Mouse (Mus musculus): ENCODE results near the gene Smc1a.
A peak's percentile ranks its signal among the peaks of the same experiment; 100 is the strongest.
"Not testable (repeated sequence)": the region's sequence is repeated elsewhere in the genome, so short reads cannot be mapped to it uniquely, and the experiment has no call there.

Gene Smc1a

DNA sequence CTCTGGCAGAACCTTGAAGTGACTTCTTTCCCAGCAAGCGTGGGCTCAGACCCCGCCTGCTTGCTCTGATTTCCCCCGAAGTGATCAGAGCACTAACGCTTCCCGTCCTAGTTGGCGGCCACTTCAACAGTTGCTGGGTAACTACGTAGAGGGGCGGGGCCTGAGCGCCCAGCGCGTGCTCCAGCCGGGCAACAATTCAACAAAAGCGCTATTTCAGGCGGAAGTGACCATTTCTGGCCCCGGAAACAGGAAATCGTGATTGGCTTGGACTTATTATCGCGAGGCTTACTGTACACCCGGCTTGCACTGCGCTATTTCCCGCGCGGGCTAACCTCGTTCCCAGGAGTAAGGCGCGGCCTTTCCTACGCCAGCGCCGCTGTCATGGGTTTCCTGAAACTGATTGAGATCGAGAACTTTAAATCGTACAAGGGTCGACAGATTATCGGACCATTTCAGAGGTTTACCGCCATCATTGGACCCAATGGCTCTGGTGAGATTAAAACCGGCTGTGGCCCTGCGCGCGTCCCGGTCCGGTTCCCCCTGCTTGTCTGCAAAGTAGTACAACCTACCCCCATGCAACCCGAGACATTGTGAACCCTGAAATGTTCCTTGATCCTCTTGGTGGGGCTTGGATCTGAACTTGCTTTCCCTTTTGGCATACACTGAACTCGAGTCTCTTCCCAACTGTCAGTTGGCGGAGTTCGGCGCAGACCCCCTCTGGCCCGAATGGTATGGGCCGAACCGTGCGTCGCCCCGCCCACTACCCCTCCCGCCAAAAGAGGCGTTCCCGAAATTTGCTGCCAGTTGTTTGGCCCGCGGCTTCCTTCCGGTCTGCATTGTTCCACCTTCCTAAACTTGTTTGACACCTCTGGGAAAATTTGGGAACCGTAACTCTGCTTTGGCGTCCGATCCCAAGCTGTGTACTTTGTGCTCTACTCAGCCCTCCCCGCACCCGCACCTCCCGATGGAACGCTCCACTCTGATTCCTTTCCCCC, at the start of gene Smc1a, which contains the start of gene Ribc1:
Gene Smc1a, plus strand, starts transcription at position 278 of the 995 bp plus-strand sequence.
Gene Ribc1, minus strand, starts transcription at position 145 of the 995 bp plus-strand sequence.
- DNase-seq (ENCODE audit: extremely low read depth, low read depth) = peak; percentile 99

DNA sequence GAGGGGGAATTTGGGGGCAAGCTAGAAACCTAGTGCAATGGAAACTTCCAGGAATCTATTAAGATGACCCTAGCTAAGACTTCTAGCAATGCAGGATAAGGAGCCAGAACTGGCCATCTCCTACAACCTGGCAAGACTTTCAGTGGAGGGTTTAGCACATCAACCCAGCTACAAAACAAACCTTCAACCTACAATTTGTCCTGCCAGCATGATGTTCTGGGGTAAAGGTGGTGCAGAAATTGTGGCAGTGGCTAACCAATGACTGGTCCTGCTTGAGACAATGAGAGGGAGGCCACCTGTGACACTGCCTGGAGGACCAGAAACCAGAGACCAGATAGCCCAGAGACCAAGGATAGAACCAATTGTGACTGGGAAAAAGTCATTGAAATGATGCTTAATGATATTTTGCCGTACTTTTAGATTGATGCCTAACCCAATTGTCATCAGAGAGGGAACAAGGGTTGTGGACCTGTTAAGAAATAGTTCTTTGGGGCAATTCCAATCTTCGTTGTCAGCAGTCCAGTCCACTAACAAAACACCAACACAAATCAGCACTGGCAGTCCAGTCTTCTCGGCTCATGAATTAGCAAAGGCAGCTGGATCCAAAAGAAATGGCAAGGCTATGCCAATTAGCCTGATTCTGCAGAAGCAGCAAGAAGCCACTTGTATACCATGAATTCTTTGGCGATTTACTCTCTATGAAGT, 17.1 kb upstream of the Smc1a start:
- no peak for DNase-seq (ENCODE audit: extremely low read depth, low read depth)

DNA sequence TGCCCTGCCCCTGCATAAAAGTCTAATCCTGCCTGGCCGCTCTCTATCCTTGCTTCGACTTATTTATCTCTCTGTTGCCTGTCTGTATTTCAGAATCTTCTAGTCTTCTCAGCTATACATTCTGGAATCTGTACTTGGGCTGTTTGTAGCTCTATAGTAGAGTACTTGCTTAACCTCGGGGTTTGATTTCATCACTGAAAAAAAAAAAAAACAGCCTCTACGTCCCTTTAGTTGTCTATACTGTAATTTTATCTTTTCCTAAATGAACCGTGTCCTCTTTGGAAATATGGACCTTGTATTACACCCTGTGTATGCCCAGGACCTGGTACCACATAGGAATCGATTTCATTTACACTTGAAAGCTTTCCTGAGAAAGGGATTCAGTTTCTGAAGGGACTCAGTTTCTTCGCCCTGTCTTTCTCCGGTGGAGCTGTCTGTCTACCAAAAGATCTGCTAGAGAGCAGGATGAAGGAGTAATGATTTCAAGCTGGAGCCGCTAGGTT, 15.0 kb upstream of the Smc1a start:
- peak; percentile 13 for DNase-seq (ENCODE audit: extremely low read depth, low read depth)

DNA sequence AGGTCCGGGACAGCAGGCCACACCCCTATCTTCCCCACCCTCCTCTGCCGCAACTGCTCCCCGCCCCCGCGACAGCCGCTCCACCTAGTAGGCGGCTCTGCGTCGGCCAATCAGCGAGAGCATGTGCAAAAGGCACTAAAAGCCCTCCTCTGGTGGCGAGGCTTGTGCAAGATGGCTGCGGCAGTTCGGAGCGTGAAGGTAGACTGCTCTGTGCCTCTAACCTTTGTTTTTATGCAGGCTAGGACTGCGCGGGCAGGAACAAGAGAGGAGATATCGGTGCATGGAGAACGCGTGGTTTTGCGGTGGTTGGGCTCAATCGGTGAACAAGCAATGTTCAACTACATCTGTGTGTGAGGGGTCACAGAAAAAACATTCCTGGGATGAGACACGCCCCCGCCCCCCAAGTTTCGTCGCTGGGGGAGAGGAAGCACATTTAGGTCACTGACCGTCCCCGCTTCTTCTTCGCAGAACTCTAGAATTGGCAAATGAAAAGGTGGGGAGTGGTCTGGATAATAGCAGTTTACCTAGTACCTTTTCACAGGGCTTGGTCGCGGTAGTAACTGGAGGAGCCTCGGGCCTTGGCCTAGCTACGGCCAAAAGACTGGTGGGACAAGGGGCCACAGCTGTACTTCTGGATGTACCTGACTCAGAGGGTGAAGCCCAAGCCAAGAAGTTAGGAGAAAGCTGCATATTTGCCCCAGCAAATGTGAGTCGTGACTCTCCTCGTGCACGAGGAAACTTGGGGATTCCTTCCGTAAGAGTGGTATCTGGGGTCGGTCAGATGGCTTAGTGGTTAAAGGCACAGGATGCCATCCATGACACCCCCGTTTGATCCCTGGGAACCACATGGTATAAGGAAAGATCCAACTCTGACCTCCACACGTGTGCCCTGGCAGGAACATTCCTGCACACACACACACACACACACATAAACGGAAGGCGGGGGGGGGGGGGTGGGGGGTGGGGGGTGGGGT, 14.2 kb upstream of the Smc1a start, which contains the start of gene Hsd17b10:
Gene Hsd17b10, plus strand, starts transcription at position 109 of the 974 bp plus-strand sequence.
- peak; percentile 84 for DNase-seq (ENCODE audit: extremely low read depth, low read depth)

DNA sequence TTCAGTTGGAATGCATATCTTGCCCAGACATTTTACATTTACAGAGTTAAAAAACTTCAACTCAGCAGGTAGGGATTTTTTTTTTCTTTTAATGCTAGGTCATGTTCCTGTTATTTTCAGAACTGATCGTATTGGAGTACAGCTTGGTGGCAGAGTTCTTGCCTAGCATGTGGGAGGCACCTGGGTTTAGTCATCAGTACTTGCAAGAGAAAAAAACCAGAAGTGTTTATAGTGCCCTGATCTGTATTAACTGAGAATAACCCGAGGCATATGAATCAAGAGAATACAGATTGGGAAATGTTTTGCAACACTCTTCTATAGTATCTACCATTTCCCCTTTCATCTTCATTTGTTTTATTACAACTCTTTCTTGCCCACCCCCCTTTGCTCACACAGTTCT, 13.4 kb upstream of the Smc1a start:
- peak; percentile 18 for DNase-seq (ENCODE audit: extremely low read depth, low read depth)

DNA sequence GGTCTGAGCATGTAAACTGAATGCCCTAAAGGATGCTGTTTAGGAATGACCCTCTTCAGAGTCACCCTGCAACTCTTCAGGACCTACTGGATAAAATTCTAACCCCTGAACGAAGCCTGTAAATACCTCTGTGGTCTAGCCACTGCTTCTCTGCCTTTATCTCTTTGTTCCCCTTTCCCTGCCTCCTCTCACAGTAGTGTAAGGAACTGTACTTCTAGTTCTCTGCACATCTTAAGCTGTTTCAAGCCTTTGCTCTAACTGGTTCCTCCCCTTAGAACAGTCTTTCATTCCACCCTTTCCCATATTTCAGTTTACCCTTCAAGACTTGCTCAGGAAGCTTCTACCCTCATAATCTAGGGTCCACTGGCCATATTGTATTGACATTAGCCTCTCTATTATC, 8.4 kb upstream of the Smc1a start:
- DNase-seq (ENCODE audit: extremely low read depth, low read depth) = peak; percentile 62

DNA sequence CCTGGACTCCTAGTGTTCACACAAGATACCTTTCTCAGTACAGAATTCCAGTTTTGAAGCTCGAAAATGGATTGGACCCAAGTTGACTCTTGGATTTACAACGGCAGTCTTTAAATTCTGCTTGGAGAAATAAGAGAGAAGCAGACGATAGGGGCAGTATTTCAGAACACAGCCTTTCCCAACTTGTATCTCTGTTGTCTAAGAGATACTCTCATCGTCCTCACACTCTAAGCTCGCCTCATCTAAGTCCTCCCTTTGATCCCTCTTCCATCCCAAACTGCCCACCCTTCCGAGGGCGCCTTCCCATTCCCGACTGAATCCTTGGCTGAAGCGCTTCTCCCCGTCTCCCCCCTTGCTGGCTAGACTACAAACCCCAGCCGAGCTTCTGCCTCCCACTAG, 477 bp upstream of the Smc1a start:
- no peak for DNase-seq (ENCODE audit: extremely low read depth, low read depth)

DNA sequence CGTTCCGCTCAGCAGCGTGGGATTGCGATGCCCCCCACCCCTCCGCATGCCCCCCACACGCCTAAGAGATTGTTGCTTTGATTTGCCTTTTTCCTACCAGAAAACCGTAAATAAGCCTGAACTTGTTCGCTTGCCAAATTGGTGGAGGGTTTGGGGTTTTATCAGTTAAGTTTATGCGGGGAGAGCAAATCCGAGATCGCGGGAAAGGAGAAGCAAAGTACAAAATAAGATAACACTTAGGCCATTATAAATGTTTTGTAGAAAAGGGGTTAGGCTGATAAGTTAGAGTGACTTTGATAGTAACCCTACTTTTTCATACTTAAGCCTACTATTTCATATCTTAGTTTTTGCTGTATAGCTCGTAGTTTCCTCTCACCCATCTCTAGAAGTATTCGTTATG, 958 bp downstream of the Smc1a start:
- DNase-seq (ENCODE audit: extremely low read depth, low read depth) = peak; percentile 38

DNA sequence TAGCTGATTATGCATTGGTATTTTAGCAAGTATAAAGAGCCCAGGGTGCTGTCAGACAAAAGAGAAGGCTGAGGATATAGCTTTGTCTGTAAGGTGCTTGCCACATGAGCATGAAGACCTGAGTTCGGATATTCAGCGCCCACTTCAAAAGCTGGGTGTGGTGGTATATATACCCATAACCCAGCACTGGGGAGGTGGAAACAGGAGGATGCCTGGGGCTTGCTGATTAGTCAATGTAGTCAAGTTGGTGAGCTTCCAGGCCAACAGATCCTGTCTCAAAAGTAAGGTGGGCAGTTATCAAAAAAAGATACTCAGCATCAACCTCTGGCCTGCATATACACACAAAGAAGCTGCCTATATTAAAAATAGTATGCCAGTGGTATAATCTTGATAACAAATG, 3.1 kb downstream of the Smc1a start:
- peak; percentile 27 for DNase-seq (ENCODE audit: extremely low read depth, low read depth)

DNA sequence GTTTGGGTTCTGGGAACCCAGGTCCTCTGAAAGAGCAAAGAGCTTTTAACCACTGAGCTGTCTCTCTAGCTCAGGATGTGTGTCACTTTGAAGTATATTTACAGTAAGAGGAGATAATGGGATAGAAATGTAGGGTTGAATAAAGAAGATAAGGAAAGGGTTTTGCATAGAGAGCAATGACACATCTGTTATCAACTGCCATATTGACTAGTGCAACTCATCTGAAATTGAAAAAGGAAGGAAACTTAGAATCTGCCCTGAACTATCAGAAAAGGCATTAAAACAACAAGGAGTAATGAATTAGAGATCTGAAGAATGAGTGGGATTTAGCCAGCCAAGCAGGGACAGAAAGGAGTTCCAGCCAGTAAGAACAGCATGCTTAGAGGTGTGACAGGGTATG, 23.6 kb downstream of the Smc1a start:
- DNase-seq (ENCODE audit: extremely low read depth, low read depth) = peak; percentile 83

DNA sequence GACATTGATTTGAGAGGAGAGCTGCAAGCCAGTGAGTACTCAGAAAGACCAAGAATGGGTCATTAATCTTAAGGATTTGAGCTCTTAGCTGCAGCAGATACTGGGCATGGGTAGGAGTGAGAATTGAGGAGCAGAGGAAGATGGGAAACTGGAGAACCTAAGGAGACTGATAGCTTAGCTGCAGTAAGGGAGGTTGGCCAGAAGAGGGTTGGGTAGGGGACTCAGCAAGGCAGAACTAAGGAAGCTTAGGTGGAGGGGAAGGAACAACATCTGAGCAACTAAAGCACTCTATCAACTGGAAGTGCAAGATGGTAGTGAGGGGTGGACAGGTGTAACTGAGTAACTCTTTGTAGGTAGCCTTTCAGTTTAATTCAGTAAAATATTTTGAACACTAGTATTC, 31.0 kb downstream of the Smc1a start:
- DNase-seq (ENCODE audit: extremely low read depth, low read depth) = no peak

DNA sequence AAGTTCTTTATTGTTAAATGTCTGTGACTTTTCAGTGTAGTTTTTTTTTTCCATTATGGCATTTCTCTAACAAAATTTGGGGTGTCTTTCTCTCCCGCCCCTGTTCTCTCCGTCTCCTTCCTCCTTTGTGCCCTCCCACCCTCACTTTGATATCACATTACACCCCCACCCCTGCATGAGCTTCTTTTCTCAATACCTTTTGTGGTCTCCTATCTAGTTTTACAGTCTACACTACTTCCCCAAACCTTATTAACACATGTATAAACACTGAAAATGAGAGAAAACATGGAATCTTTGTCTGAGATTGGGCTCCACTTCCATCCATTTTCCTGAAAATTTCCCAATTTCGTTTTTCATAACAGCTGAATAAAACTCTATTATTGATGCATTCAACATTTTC, 36.3 kb downstream of the Smc1a start:
- DNase-seq (ENCODE audit: extremely low read depth, low read depth) = peak; percentile 33

DNA sequence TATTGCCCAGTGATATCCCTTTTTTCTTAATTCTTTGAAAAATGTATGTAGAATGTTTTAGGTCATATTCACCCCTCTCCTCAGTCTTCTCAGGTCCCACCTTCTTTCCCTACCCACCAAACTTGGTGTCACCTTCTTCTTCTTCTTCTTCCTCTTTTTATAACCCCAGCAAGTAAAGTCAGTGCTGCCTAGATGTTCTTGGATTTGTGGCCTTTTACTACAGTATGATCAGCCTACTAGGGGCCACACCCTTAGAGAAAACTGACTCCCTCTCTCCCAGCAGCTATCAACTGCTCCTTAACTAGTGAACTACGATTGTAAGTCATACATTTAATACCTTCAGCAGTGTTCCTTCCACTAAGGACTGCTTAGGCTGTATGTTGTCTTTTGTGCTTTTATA, 37.9 kb downstream of the Smc1a start:
- peak; percentile 35 for DNase-seq (ENCODE audit: extremely low read depth, low read depth)

DNA sequence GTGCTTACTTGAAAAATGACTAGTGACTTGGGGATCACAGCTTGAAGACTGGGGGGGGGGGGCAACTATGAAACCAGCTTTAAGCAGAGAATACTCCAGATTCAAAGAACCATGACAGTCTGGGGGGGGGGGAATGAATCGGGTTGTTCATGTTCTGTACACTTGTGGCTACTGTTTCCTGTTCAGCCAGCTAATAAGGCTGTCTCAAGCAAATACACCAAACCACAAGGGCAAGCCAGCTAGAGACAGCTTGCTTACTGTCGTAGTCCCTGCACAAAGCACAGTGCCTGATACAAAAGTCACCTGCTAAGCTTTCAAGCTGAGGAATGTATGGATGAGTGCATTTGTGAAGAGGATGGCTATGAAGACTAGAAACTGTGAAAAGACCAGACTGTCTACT, 49.4 kb downstream of the Smc1a start:
- no peak for DNase-seq (ENCODE audit: extremely low read depth, low read depth)

DNA sequence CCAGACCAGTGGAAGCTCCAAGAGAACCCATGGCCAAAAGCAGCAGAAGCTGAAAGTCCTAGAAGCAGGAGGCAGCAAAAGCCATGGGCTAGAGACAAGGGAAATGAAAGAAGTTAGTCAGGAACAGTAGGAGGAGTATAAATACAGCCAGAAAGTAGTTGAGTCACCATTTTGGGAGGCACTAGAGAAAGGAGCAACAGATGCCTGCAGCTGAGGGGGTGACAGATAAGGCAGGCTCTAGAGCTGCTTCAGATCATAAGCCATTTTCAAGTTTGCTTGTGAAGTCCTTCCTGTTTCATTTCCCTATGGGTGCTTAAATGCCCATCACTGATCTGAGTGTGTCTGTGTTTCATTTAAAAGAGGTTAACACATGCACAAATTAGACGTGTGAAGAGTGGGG, 51.6 kb downstream of the Smc1a start:
- peak; percentile 40 for DNase-seq (ENCODE audit: extremely low read depth, low read depth)

DNA sequence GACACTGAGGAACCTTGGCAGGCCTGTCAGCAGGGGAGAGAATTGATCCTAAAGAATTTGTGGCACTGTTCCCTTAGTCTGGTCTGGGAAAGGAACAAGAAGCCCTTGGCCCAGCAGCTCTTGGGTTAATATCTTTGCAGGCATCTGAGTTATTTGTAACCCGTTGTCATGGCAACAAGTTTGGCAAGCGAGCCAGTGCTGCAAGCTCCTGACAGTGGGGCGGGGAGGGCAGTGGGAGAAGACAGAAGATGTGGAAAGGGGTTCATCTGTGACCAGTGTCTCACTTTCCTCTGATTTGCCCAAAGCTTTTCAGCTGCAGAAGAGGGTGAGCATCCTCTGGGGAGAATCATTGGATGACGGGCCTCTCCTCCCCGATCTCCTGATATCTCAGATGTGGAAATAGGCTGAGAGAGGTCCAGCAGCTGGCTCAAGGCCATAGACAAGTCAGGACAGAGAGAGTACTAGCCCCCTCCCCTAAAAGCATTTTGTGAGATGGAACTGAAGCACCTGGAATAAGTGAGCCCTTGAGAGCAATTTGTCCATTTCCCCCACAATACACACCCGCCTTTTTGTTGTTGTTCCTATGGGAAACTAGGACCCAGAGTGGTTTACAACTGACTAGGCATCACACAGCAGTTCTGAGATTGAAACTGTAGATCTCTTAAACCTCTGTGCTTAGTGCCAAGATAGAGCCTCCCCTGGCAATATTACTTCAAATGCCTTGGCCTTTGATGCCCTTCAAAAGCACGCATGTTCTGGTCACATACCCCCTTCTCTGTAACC, 73.8 kb downstream of the Smc1a start:
- DNase-seq (ENCODE audit: extremely low read depth, low read depth) = not testable (repeated sequence)

DNA sequence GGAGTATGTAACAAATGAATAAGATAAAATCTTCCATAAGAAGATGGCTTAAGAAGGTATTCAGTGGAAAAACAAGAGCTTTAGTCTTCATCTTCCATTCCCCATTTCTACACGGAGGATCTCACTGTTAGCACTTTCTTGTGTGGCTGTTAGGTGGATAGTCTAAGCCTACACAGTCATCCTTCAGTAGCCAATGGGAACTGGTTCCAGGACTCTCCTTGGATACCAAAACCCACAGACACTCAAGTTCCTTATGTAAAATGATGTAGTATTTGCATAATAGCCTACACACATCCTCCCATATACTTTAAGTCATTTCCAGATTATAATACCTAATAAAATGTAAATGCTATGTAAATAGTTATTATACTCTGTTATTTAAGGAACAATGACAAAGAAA, 81.3 kb downstream of the Smc1a start:
- DNase-seq (ENCODE audit: extremely low read depth, low read depth) = no peak
